Mouse (Mus musculus): ENCODE results near the gene Gm21985. TPM values are rescaled to one million over a fixed set of nuclear protein-coding genes. Genes with fewer than 3 reads are reported as not detected.

Gm21985 gene
- polyA plus RNA-seq, 1 experiment, result not detected

- TF ChIP-seq GATA1 (IDR thresholded peaks at IDR 0.05; ENCODE audit: low read length), result no peak
Observed at GRCm38 (mm10) chr2:112390843-112391242, 124.7 kb downstream of the Gm21985 start.

- no peak for TF ChIP-seq GATA1 (IDR thresholded peaks at IDR 0.05; ENCODE audit: low read length)
Observed at GRCm38 (mm10) chr2:112391346-112392000, 125.4 kb downstream of the Gm21985 start.

- no peak for TF ChIP-seq GATA1 (IDR thresholded peaks at IDR 0.05; ENCODE audit: low read length)
Observed at GRCm38 (mm10) chr2:112392689-112393088, 126.6 kb downstream of the Gm21985 start.

GRCm38 (mm10) chr2:112393958-112394357 lies 127.8 kb downstream of the Gm21985 start:
- TF ChIP-seq GATA1 (IDR thresholded peaks at IDR 0.05; ENCODE audit: low read length), result no peak

- TF ChIP-seq GATA1 (IDR thresholded peaks at IDR 0.05; ENCODE audit: low read length), result no peak
Observed at GRCm38 (mm10) chr2:112396649-112397048, 130.5 kb downstream of the Gm21985 start.

GRCm38 (mm10) chr2:112407030-112407429 lies 140.9 kb downstream of the Gm21985 start:
- no peak for TF ChIP-seq GATA1 (IDR thresholded peaks at IDR 0.05; ENCODE audit: low read length)

- no peak for TF ChIP-seq GATA1 (IDR thresholded peaks at IDR 0.05; ENCODE audit: low read length)
Observed at GRCm38 (mm10) chr2:112425308-112425707, 159.2 kb downstream of the Gm21985 start.

GRCm38 (mm10) chr2:112429665-112430064 lies 163.6 kb downstream of the Gm21985 start:
- no peak for TF ChIP-seq GATA1 (IDR thresholded peaks at IDR 0.05; ENCODE audit: low read length)

- TF ChIP-seq GATA1 (IDR thresholded peaks at IDR 0.05; ENCODE audit: low read length), result no peak
Observed at GRCm38 (mm10) chr2:112430403-112430802, 164.3 kb downstream of the Gm21985 start.

- TF ChIP-seq GATA1 (IDR thresholded peaks at IDR 0.05; ENCODE audit: low read length), result no peak
Observed at GRCm38 (mm10) chr2:112432523-112432922, 166.4 kb downstream of the Gm21985 start.

GRCm38 (mm10) chr2:112433359-112433758 lies 167.2 kb downstream of the Gm21985 start:
- no peak for TF ChIP-seq GATA1 (IDR thresholded peaks at IDR 0.05; ENCODE audit: low read length)

GRCm38 (mm10) chr2:112436292-112436691 lies 170.2 kb downstream of the Gm21985 start:
- no peak for TF ChIP-seq GATA1 (IDR thresholded peaks at IDR 0.05; ENCODE audit: low read length)

- no peak for TF ChIP-seq GATA1 (IDR thresholded peaks at IDR 0.05; ENCODE audit: low read length)
Observed at GRCm38 (mm10) chr2:112437589-112437988, 171.5 kb downstream of the Gm21985 start.

- TF ChIP-seq GATA1 (IDR thresholded peaks at IDR 0.05; ENCODE audit: low read length), result no peak
Observed at GRCm38 (mm10) chr2:112443491-112443890, 177.4 kb downstream of the Gm21985 start.

- no peak for TF ChIP-seq GATA1 (IDR thresholded peaks at IDR 0.05; ENCODE audit: low read length)
Observed at GRCm38 (mm10) chr2:112445511-112445910, 179.4 kb downstream of the Gm21985 start.

GRCm38 (mm10) chr2:112448510-112449059 lies 182.5 kb downstream of the Gm21985 start:
- TF ChIP-seq GATA1 (IDR thresholded peaks at IDR 0.05; ENCODE audit: low read length), result no peak

GRCm38 (mm10) chr2:112449597-112450296 lies 183.6 kb downstream of the Gm21985 start:
- TF ChIP-seq GATA1 (IDR thresholded peaks at IDR 0.05; ENCODE audit: low read length), result no peak

All from G1E-ER4 (cell line).